Mouse (Mus musculus): ENCODE results near the gene Pde1b.

Gene Pde1b

GRCm38 (mm10) chr15:103502435-103503250 lies at the start of gene Pde1b:
Gene Pde1b, plus strand, starts transcription at chr15:103503034.
- DNase-seq (ENCODE audit: low spot score in 2 of 2): peak in 1 of 2 experiments; percentile 53

- peak; percentile 3 to 12 for DNase-seq (ENCODE audit: low spot score in 2 of 2)
Observed at GRCm38 (mm10) chr15:103453551-103454218, 49.1 kb upstream of the Pde1b start, which contains the start of gene Nckap1l. Gene Nckap1l, plus strand, starts transcription at chr15:103453794.

GRCm38 (mm10) chr15:103454449-103454848 lies 48.4 kb upstream of the Pde1b start:
- DNase-seq (ENCODE audit: low spot score in 2 of 2): no peak

- DNase-seq (ENCODE audit: low spot score in 2 of 2): no peak
Observed at GRCm38 (mm10) chr15:103462539-103463261, 40.1 kb upstream of the Pde1b start.

GRCm38 (mm10) chr15:103471488-103472194 lies 31.2 kb upstream of the Pde1b start:
- no peak for DNase-seq (ENCODE audit: low spot score in 2 of 2)

GRCm38 (mm10) chr15:103472265-103472664 lies 30.6 kb upstream of the Pde1b start:
- no peak for DNase-seq (ENCODE audit: low spot score in 2 of 2)

GRCm38 (mm10) chr15:103473182-103473581 lies 29.7 kb upstream of the Pde1b start:
- DNase-seq (ENCODE audit: low spot score in 2 of 2): no peak

GRCm38 (mm10) chr15:103473769-103474168 lies 29.1 kb upstream of the Pde1b start:
- no peak for DNase-seq (ENCODE audit: low spot score in 2 of 2)

GRCm38 (mm10) chr15:103479080-103479606 lies 23.7 kb upstream of the Pde1b start:
- no peak for DNase-seq (ENCODE audit: low spot score in 2 of 2)

- DNase-seq (ENCODE audit: low spot score in 2 of 2): no peak
Observed at GRCm38 (mm10) chr15:103480129-103480528, 22.7 kb upstream of the Pde1b start.

- no peak for DNase-seq (ENCODE audit: low spot score in 2 of 2)
Observed at GRCm38 (mm10) chr15:103482488-103482887, 20.3 kb upstream of the Pde1b start.

GRCm38 (mm10) chr15:103484490-103484889 lies 18.3 kb upstream of the Pde1b start:
- DNase-seq (ENCODE audit: low spot score in 2 of 2): no peak

GRCm38 (mm10) chr15:103485106-103485505 lies 17.7 kb upstream of the Pde1b start:
- DNase-seq (ENCODE audit: low spot score in 2 of 2): no peak

GRCm38 (mm10) chr15:103486658-103487057 lies 16.2 kb upstream of the Pde1b start:
- DNase-seq (ENCODE audit: low spot score in 2 of 2): no peak

- no peak for DNase-seq (ENCODE audit: low spot score in 2 of 2)
Observed at GRCm38 (mm10) chr15:103488336-103488735, 14.5 kb upstream of the Pde1b start.

- no peak for DNase-seq (ENCODE audit: low spot score in 2 of 2)
Observed at GRCm38 (mm10) chr15:103496204-103497140, 6.4 kb upstream of the Pde1b start.

- no peak for DNase-seq (ENCODE audit: low spot score in 2 of 2)
Observed at GRCm38 (mm10) chr15:103498157-103498556, 4.7 kb upstream of the Pde1b start.

- DNase-seq (ENCODE audit: low spot score in 2 of 2): no peak
Observed at GRCm38 (mm10) chr15:103500723-103501122, 2.1 kb upstream of the Pde1b start.

GRCm38 (mm10) chr15:103501186-103501585 lies 1.6 kb upstream of the Pde1b start:
- DNase-seq (ENCODE audit: low spot score in 2 of 2): no peak

- no peak for DNase-seq (ENCODE audit: low spot score in 2 of 2)
Observed at GRCm38 (mm10) chr15:103503251-103503600, 392 bp downstream of the Pde1b start.
